Mouse (Mus musculus): ENCODE data around the gene Snx8. TPM values are rescaled to one million over a fixed set of nuclear protein-coding genes. Genes with fewer than 3 reads are reported as not detected.

The Snx8 gene
- polyA plus RNA-seq, 1 experiment: 26.1 TPM

DNA sequence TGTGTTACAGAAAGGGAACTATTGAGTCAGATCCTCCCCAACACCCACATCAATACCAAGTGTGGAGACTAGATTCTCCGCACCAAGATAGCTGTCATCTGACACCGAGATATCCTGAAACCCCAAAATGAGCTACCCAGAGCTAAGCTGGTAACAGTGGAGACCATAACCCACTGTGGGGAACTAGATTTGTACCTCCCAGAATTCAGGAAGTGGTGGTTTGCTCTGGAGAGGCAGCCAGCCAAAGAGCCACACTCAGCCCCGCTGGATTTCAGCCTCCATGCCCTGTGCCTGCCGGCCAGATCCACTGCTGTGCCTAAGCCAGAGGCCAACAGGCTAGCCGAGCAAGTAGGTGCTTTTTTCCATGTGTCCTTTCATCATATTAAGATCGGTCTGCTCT is 9.8 kb downstream of the Snx8 start:
- Histone ChIP-seq H3K9me3 (replicated peaks; ENCODE audit: control insufficient read depth, insufficient read depth, low read length, poor library complexity, severe bottlenecking) (no peaks in the 10 kb centered on the region), H3K27me3 (ENCODE audit: control insufficient read depth, insufficient read depth, low read length, poor library complexity, severe bottlenecking) (no peaks in the 10 kb centered on the region), H3K9ac (ENCODE audit: low read depth, poor library complexity, severe bottlenecking) (no peak overlapping the region), H3K27ac (ENCODE audit: insufficient read depth, low read length) (no peak overlapping the region), H3K4me3 (ENCODE audit: low read depth, low read length) (no peak overlapping the region), H3K4me1 (ENCODE audit: control insufficient read depth, insufficient read depth, low read length) (peaks cover 1% of the 10 kb centered on the region), H3K36me3 (ENCODE audit: control insufficient read depth, insufficient read depth, low read length, poor library complexity, severe bottlenecking) (no peaks in the 10 kb centered on the region)
- TF ChIP-seq EP300 (IDR thresholded peaks at IDR 0.05; ENCODE audit: insufficient read depth, low read depth, low read length): no peak
- TF ChIP-seq CTCF (IDR thresholded peaks at IDR 0.05; ENCODE audit: low read depth, low read length): no peak
- TF ChIP-seq POLR2A (IDR thresholded peaks at IDR 0.05; ENCODE audit: insufficient read depth, low read length): no peak

DNA sequence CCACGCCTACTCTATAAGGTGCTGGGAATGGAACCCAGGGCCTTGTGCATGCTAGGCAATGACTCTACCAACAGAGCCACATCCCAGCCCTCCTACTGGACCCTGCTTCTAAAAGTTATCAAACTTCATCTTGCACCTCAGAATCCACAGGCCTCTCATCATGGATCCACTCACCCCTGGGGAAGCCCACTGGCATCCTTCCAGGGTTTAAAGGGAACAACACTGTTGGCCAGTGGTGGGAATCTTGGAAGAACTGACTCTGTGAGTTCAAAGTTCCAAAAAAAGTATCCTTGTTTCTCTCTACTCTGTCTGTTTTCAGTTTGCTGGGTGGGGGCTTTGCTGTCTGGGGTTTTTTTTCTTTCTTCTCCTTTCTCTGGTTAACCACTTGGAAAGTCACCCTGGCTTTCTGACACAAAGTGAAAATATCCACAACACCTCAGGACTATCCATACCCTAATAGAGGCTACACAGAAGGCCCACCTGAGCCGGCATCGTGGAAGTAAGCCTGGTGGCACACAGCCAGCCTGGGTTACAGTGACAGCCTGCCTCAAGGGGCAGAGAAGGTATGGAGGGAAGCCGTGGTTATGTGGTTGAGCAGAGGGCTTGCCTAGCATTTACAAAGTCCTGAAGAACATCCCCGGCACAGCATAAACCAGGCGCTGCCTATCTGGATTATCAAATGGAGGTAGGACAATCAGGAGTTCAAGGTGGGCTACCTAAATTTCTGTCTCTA is 10.8 kb downstream of the Snx8 start:
- Histone ChIP-seq H3K9me3 (replicated peaks; ENCODE audit: control insufficient read depth, insufficient read depth, low read length, poor library complexity, severe bottlenecking) (no peaks in the 10 kb centered on the region), H3K27ac (ENCODE audit: insufficient read depth, low read length) (no peak overlapping the region), H3K27me3 (ENCODE audit: control insufficient read depth, insufficient read depth, low read length, poor library complexity, severe bottlenecking) (no peaks in the 10 kb centered on the region), H3K4me3 (ENCODE audit: low read depth, low read length) (no peak overlapping the region), H3K4me1 (ENCODE audit: control insufficient read depth, insufficient read depth, low read length) (peaks cover 1% of the 10 kb centered on the region), H3K36me3 (ENCODE audit: control insufficient read depth, insufficient read depth, low read length, poor library complexity, severe bottlenecking) (no peaks in the 10 kb centered on the region), H3K9ac (ENCODE audit: low read depth, poor library complexity, severe bottlenecking) (no peak overlapping the region)
- TF ChIP-seq EP300 (IDR thresholded peaks at IDR 0.05; ENCODE audit: insufficient read depth, low read depth, low read length): no peak
- no peak for TF ChIP-seq POLR2A (IDR thresholded peaks at IDR 0.05; ENCODE audit: insufficient read depth, low read length)
- no peak for TF ChIP-seq CTCF (IDR thresholded peaks at IDR 0.05; ENCODE audit: low read depth, low read length)

DNA sequence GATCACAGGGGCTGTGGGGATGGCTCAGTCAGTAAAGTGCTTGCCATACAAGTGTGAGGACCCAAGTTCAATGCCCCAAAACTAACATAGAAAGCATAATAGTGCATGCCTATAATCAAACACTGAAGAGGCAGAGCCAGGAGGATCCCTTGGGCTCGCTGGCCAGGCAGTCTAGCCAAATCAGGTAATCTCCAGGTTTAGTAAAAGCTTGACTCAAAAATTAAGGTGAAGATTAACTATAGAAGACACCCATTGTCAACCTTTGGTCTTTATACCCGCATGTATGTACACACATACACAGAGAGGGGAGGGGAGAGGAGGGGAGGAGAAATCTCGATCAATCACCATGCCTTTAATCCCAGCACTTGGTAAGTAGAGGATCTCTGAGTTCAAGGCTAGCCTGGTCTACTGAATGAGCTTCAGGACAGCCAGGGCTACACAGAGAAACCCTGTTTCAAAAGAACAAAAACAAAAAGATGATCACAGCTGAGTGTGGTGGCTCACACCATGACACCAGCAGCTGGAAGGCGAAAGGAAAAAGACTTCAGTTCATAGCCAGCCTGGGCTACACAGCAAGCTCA is 13.7 kb downstream of the Snx8 start:
- Histone ChIP-seq H3K4me3 (ENCODE audit: low read depth, low read length) (no peak overlapping the region), H3K4me1 (ENCODE audit: control insufficient read depth, insufficient read depth, low read length) (peaks cover 4% of the 10 kb centered on the region), H3K36me3 (ENCODE audit: control insufficient read depth, insufficient read depth, low read length, poor library complexity, severe bottlenecking) (no peaks in the 10 kb centered on the region), H3K27ac (ENCODE audit: insufficient read depth, low read length) (no peak overlapping the region), H3K27me3 (ENCODE audit: control insufficient read depth, insufficient read depth, low read length, poor library complexity, severe bottlenecking) (no peaks in the 10 kb centered on the region), H3K9ac (ENCODE audit: low read depth, poor library complexity, severe bottlenecking) (no peak overlapping the region), H3K9me3 (replicated peaks; ENCODE audit: control insufficient read depth, insufficient read depth, low read length, poor library complexity, severe bottlenecking) (no peaks in the 10 kb centered on the region)
- no peak for TF ChIP-seq POLR2A (IDR thresholded peaks at IDR 0.05; ENCODE audit: insufficient read depth, low read length)
- TF ChIP-seq EP300 (IDR thresholded peaks at IDR 0.05; ENCODE audit: insufficient read depth, low read depth, low read length): no peak
- no peak for TF ChIP-seq CTCF (IDR thresholded peaks at IDR 0.05; ENCODE audit: low read depth, low read length)

DNA sequence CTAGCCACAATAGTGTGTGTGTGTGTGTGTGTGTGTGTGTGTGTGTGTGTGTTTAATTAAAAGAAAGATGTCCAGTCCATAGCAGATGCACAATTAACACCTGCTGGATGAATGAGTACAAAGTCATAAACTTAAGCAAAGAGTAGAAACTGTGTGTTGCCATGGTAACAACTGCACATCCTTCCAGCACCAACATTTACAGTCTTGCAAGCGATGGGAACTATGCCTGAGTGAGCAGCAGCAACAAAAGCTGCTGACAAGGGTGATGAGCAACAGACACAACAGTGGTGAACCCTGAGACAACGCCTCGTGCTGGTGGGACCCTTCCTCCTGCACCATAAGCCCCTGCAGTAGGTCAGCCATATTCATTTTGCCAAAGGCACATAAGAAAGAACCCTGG is 14.8 kb downstream of the Snx8 start:
- H3K36me3 ChIP-seq (ENCODE audit: control insufficient read depth, insufficient read depth, low read length, poor library complexity, severe bottlenecking): no peaks in the 10 kb centered on the region
- H3K4me3 ChIP-seq (ENCODE audit: low read depth, low read length): no peak overlapping the region
- H3K27ac ChIP-seq (ENCODE audit: insufficient read depth, low read length): no peak overlapping the region
- no peak overlapping the region for H3K9ac ChIP-seq (ENCODE audit: low read depth, poor library complexity, severe bottlenecking)
- TF ChIP-seq EP300 (IDR thresholded peaks at IDR 0.05; ENCODE audit: insufficient read depth, low read depth, low read length) (no peak), CTCF (IDR thresholded peaks at IDR 0.05; ENCODE audit: low read depth, low read length) (no peak)
- no peaks in the 10 kb centered on the region for H3K9me3 ChIP-seq (replicated peaks; ENCODE audit: control insufficient read depth, insufficient read depth, low read length, poor library complexity, severe bottlenecking)
- no peaks in the 10 kb centered on the region for H3K27me3 ChIP-seq (ENCODE audit: control insufficient read depth, insufficient read depth, low read length, poor library complexity, severe bottlenecking)
- peaks cover 4% of the 10 kb centered on the region for H3K4me1 ChIP-seq (ENCODE audit: control insufficient read depth, insufficient read depth, low read length)

DNA sequence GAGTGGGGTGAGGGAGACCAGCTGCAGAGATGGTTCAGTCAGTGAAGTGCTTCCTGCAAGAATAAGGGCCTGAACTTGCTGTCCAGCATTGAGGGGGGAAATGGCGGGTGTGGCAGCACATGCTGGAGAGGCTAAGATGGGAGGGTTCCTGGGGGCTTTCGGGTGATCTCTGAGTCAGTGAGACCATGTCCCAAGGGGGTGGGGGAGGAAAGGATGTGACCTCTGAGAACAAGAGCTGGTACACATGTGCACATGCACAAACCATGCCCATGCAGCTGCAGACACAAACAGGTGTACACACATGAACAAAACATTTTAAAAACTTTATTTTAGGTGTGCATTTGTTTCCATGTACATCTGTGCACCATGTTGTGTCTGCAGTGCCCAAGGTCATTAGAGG is 15.4 kb downstream of the Snx8 start:
- Histone ChIP-seq H3K27me3 (ENCODE audit: control insufficient read depth, insufficient read depth, low read length, poor library complexity, severe bottlenecking) (no peaks in the 10 kb centered on the region), H3K27ac (ENCODE audit: insufficient read depth, low read length) (no peak overlapping the region), H3K36me3 (ENCODE audit: control insufficient read depth, insufficient read depth, low read length, poor library complexity, severe bottlenecking) (no peaks in the 10 kb centered on the region), H3K9me3 (replicated peaks; ENCODE audit: control insufficient read depth, insufficient read depth, low read length, poor library complexity, severe bottlenecking) (no peaks in the 10 kb centered on the region), H3K4me1 (ENCODE audit: control insufficient read depth, insufficient read depth, low read length) (peaks cover 3% of the 10 kb centered on the region), H3K4me3 (ENCODE audit: low read depth, low read length) (no peak overlapping the region), H3K9ac (ENCODE audit: low read depth, poor library complexity, severe bottlenecking) (no peak overlapping the region)
- TF ChIP-seq POLR2A (IDR thresholded peaks at IDR 0.05; ENCODE audit: insufficient read depth, low read length) (no peak), EP300 (IDR thresholded peaks at IDR 0.05; ENCODE audit: insufficient read depth, low read depth, low read length) (no peak), CTCF (IDR thresholded peaks at IDR 0.05; ENCODE audit: low read depth, low read length) (no peak)

DNA sequence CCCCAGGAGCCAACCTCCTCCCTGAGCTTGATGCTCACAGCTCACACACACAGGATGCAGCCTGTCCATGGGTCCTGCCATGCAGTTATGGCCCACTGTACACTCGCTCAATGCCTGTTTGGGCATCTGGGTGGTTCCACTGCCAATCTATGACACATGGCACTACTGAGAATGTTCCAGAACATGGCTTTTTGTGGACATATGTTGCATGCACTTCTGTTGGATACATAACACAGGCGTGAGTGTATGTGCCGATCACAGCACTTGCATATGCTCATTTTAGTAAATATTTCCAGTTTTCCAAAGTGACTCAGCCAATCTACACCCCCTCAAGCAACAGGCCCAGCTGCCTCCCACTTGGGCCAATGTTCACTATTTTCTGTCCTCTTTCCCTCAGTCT is 17.4 kb downstream of the Snx8 start:
- Histone ChIP-seq H3K4me1 (ENCODE audit: control insufficient read depth, insufficient read depth, low read length) (peaks cover 6% of the 10 kb centered on the region), H3K27ac (ENCODE audit: insufficient read depth, low read length) (no peak overlapping the region), H3K9ac (ENCODE audit: low read depth, poor library complexity, severe bottlenecking) (no peak overlapping the region), H3K9me3 (replicated peaks; ENCODE audit: control insufficient read depth, insufficient read depth, low read length, poor library complexity, severe bottlenecking) (no peaks in the 10 kb centered on the region; the same call in 1 of the 2 replicates), H3K36me3 (ENCODE audit: control insufficient read depth, insufficient read depth, low read length, poor library complexity, severe bottlenecking) (no peaks in the 10 kb centered on the region), H3K27me3 (ENCODE audit: control insufficient read depth, insufficient read depth, low read length, poor library complexity, severe bottlenecking) (no peaks in the 10 kb centered on the region), H3K4me3 (ENCODE audit: low read depth, low read length) (no peak overlapping the region)
- TF ChIP-seq CTCF (IDR thresholded peaks at IDR 0.05; ENCODE audit: low read depth, low read length) (no peak), POLR2A (IDR thresholded peaks at IDR 0.05; ENCODE audit: insufficient read depth, low read length) (no peak), EP300 (IDR thresholded peaks at IDR 0.05; ENCODE audit: insufficient read depth, low read depth, low read length) (no peak)

Measured in ES-Bruce4 (cell line).